Mouse (Mus musculus) liver, embryonic 11.5 days (tissue): ENCODE data around the gene Pdlim7. TPM values are rescaled to one million over a fixed set of nuclear protein-coding genes. Genes with fewer than 3 reads are reported as not detected.
A peak's percentile ranks its signal among the peaks of the same experiment; 100 is the strongest.

ENCODE experiments used
- ATAC-seq: fragments of 200-750 bp; cut with Nextera tagmentation; replicated peaks from 2 replicates; pipeline ENCODE4 v1.8.0; 2017; ENCODE audit warnings: moderate number of reproducible peaks, mild to moderate bottlenecking, moderate TSS enrichment, moderate library complexity; ENCODE audit not compliant: low FRiP score
- DNase-seq: peaks from one replicate; pipeline ENCODE4 v3.0.0-alpha.2; 2017; ENCODE audit warnings: low spot score
- H3K27ac ChIP-seq: fragments of 300-500 bp; sonication (generic); 2 replicates; pipeline ENCODE4 v1.5.1; 2014; ENCODE audit warnings: mild to moderate bottlenecking, low read depth, low read length, control low read depth
- H3K27me3 ChIP-seq: fragments of 300-500 bp; sonication (generic); replicated peaks from 2 replicates; pipeline ENCODE4 v1.6.1; 2014; ENCODE audit warnings: low read length, mixed read lengths; ENCODE audit not compliant: control insufficient read depth, insufficient read depth
- H3K36me3 ChIP-seq: fragments of 300-500 bp; sonication (generic); 2 replicates; pipeline ENCODE4 v1.6.1; 2014; ENCODE audit warnings: mild to moderate bottlenecking, low read length, moderate library complexity, mixed read lengths; ENCODE audit not compliant: control insufficient read depth, insufficient read depth
- H3K4me1 ChIP-seq: fragments of 300-500 bp; sonication (generic); replicated peaks from 2 replicates; pipeline ENCODE4 v1.6.1; 2014; ENCODE audit warnings: low read length, mixed read lengths; ENCODE audit not compliant: control insufficient read depth, insufficient read depth
- H3K4me2 ChIP-seq: fragments of 300-500 bp; sonication (generic); 2 replicates; pipeline ENCODE4 v1.6.1; 2014; ENCODE audit warnings: mild to moderate bottlenecking, control low read depth, moderate library complexity
- H3K4me3 ChIP-seq: fragments of 300-500 bp; sonication (generic); 2 replicates; pipeline ENCODE4 v1.5.1; 2014; ENCODE audit warnings: low read depth, low read length, control low read depth
- H3K9ac ChIP-seq: fragments of 300-500 bp; sonication (generic); 2 replicates; pipeline ENCODE4 v1.6.1; 2014; ENCODE audit warnings: low read depth, low read length, control low read depth
- H3K9me3 ChIP-seq: fragments of 300-500 bp; sonication (generic); 2 replicates; pipeline ENCODE4 v1.6.1; 2016; ENCODE audit warnings: low read length, inconsistent platforms, mixed read lengths; ENCODE audit not compliant: control insufficient read depth
- WGBS: fragments of 180-500 bp; shearing (Covaris S2); extraction: QIAGEN DNeasy Blood & Tissue Kit; methylation state at CpG from one replicate; pipeline ENCODE4 v1.1.7; 2014; 5-methylcytosine and 5-hydroxymethylcytosine counted together
- polyA plus RNA-seq: library from polyadenylated mRNA; unstranded; fragments of >200 nt; fragmentation: Nextera tagmentation; extraction: Ambion mirVana; gene quantifications from 2 replicates; pipeline ENCODE4 v1.2.1, GENCODE M21; 2014

The Pdlim7 gene
- polyA plus RNA-seq, 1 experiment from 2014 or later: 94.6 TPM

DNA sequence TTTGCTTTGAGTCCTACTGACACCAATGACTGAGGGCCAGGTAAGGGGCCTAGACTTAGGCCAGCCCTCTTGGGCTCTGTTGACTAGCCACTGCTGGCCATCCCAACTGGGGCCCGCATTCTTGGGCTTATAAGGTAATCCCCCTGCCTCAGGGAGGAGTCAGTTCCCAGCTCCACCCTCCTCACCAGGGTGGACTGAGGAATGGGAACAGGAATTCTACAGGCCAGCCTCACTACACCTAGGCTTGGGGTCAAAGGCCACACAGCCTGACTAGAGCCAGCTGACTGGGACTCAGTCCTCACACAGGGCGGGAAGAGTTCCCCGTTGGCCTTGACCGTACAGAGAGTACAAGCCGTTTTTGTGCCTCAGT is 2.0 kb downstream of the Pdlim7 start:
- ATAC-seq: no peak; the same call in 1 of the 2 replicates

DNA sequence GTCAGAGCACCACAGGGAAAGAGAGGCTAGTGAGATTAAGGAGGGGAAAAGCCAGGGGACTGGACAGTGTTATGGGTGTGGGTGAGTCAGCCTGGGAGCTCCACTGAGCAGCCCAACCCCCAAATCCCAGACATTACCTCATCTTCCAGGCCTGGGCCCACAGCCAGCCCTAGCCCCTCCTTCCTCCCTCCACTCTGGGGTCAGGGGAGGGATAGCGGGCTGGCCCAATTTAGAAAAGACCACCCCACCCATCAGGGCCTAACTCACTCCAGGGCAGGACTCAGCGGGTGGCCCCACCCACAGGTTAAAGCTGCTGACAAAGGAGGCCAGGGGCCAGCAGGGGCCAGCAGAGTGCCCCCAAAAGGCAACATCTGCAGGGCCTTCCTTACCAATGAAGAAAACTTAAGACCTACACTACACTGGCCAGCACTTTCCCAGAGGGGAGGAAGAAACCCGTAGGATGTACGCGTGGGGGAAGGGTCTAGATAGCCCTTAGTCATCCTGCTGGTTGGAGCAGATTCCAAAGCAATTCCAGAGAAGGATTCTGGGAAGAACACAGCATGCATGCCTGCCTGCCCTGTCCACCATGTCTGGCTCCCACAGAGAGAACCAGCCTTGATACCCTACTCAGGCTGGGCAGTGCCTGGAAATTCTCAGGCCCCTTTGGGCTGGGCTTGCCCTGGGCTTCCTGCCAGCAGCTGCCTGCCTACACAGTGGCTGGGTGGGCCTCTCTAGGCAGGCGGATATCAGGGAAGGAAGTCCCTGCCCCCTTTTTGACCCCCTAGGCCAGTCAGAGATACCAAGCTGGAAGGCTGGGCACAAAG is 2.6 kb downstream of the Pdlim7 start:
- Histone ChIP-seq H3K4me1 (peaks cover 29% of the 10 kb centered on the region), H3K4me2 (peak overlapping the region; percentile 97), H3K27me3 (peaks cover 4% of the 10 kb centered on the region; the same call in 1 of the 2 replicates), H3K4me3 (peak overlapping the region; percentile 72), H3K36me3 (peaks cover 18% of the 10 kb centered on the region; the same call in 1 of the 2 replicates), H3K9me3 (no peaks in the 10 kb centered on the region), H3K9ac (peak overlapping the region; percentile 38), H3K27ac (peak overlapping the region; percentile 81)
- DNase-seq (peak; percentile 74), ATAC-seq (peak; percentile 54)
- 13% methylated on average over 6 of the region's 6 CpGs for WGBS

More for the DNA sequence above, 2.0 kb downstream of the Pdlim7 start:
- Histone ChIP-seq H3K27me3 (peaks cover 4% of the 10 kb centered on the region; the same call in 1 of the 2 replicates), H3K9me3 (no peaks in the 10 kb centered on the region), H3K4me2 (peak overlapping the region; percentile 97), H3K4me1 (peaks cover 29% of the 10 kb centered on the region), H3K9ac (peak overlapping the region; percentile 38), H3K27ac (peak overlapping the region; percentile 81), H3K36me3 (peaks cover 12% of the 10 kb centered on the region; the same call in 1 of the 2 replicates), H3K4me3 (peak overlapping the region; percentile 72)
- WGBS: 29% methylated on average over 5 of the region's 5 CpGs
- DNase-seq: no peak

DNA sequence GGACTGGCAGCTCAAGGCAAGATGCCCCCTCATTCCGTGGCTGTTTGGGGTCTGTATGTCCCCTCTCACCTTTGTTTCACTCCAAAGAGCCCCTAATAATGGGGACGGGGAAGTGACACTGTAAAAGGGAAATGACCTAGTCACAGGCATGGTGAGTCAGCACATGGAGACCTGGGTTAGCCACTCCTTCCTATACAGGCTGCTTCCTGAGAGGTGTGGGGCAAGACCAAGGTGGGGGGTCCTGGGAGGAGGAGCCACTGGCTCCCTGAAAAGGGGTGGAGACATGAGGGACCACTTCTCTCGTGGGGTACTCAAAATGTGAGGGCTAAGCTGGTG is 3.2 kb downstream of the Pdlim7 start:
- H3K27me3 ChIP-seq: peaks cover 4% of the 10 kb centered on the region; the same call in 1 of the 2 replicates
- H3K4me1 ChIP-seq: peaks cover 29% of the 10 kb centered on the region
- WGBS: 34% methylated on average over 3 of the region's 3 CpGs
- peak overlapping the region; percentile 38; the same call in 1 of the 2 replicates for H3K9ac ChIP-seq
- ATAC-seq: no peak
- no peaks in the 10 kb centered on the region for H3K9me3 ChIP-seq
- H3K36me3 ChIP-seq: peaks cover 22% of the 10 kb centered on the region; the same call in 1 of the 2 replicates
- H3K4me2 ChIP-seq: peak overlapping the region; percentile 97
- peak overlapping the region; percentile 8; the same call in 1 of the 2 replicates for H3K4me3 ChIP-seq
- no peak for DNase-seq
- H3K27ac ChIP-seq: peak overlapping the region; percentile 81

DNA sequence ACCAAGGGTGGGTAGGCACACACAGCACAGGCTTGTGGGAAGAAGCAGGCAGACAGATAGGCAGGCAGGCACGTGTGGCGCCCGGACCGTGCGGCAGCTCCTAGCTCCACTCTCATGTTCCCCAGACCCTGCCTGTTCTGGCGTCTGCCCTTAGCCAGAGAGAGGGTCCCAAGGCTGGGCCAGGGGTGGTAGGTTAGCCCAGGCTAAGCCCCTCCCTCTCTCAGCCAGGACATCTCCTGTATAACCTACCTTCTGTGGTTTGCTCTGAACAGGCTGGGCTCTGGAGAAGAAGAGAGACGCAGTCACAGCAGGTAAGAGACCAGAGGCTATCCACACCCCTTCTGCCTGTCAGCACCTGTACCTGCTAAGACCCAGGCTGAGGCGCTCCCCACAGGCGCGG is 4.9 kb downstream of the Pdlim7 start:
- DNase-seq: no peak
- WGBS: 92% methylated on average over 10 of the region's 10 CpGs
- Histone ChIP-seq H3K9me3 (no peaks in the 10 kb centered on the region), H3K36me3 (peaks cover 24% of the 10 kb centered on the region), H3K4me3 (no peak overlapping the region), H3K9ac (no peak overlapping the region), H3K4me2 (no peak overlapping the region), H3K27me3 (no peaks in the 10 kb centered on the region), H3K4me1 (peaks cover 29% of the 10 kb centered on the region), H3K27ac (no peak overlapping the region)
- ATAC-seq: no peak

DNA sequence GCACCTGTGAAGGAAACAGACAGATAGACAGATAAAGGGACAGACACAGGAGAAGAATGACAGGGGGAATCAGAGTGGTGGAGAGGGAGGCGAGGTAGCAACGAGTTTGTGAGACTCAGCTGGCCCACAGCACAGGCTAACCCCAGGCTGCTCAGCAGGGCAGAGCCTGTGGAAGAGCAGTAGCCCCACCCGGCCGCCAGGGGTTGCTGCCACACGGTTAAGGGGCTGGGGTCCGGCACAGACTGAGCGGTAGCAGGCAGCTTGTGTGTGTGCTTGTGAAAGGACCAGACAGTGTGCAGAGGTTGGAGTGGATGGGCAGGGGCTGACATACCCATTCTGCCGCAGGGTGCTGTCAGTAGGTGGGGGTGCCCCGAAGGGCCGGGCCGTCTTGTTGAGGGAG is 5.6 kb downstream of the Pdlim7 start:
- H3K36me3 ChIP-seq: peaks cover 28% of the 10 kb centered on the region
- no peak overlapping the region for H3K9ac ChIP-seq
- no peak overlapping the region for H3K4me2 ChIP-seq
- no peak overlapping the region for H3K4me3 ChIP-seq
- no peaks in the 10 kb centered on the region for H3K27me3 ChIP-seq
- no peak for ATAC-seq
- DNase-seq: no peak
- 60% methylated on average over 11 of the region's 11 CpGs for WGBS
- peaks cover 29% of the 10 kb centered on the region for H3K4me1 ChIP-seq
- H3K9me3 ChIP-seq: no peaks in the 10 kb centered on the region
- no peak overlapping the region for H3K27ac ChIP-seq

DNA sequence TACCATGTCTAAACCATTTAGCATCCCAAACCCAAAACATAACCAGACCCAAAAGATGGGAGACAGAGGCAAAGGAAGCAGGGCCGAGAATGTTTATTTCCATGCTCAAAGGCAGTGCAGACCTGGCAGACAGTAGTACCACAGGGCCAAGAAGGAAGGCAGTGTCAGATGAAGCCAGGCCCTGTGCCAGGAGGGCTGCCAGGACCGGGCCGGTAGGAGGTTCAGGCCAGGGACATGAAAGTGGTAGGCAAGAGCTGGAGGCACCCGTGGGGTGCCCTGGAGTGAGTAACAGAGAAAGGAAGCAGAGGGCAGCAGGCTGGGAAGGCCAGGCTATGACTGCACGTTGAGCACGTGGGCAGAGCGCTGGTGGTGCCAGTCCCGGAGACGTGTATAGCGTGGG is 6.8 kb downstream of the Pdlim7 start:
- 91% methylated on average over 10 of the region's 10 CpGs for WGBS
- H3K36me3 ChIP-seq: peaks cover 28% of the 10 kb centered on the region

DNA sequence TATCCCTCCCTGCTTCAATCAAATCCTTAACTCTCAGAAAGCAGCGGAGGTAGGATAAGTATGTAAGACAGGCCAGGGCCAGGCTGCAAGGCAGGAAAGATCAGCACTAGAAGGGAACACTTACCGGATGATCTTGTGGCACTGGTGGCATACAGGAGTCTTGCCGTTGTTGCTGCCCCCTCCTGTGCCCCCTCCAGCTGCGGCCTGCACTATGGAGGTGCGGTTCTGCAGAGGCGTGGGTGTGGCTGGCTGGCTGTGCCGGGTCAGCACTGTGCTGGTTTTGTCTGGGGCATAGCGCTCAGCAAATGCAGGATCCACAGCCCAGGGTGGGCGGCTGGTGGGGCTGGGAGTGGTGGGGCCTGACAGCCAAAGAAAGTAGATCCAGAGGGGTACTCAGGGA is 7.7 kb downstream of the Pdlim7 start:
- no peak for ATAC-seq
- Histone ChIP-seq H3K4me3 (no peak overlapping the region), H3K36me3 (peaks cover 28% of the 10 kb centered on the region), H3K9ac (no peak overlapping the region), H3K4me2 (no peak overlapping the region), H3K4me1 (peaks cover 11% of the 10 kb centered on the region), H3K27me3 (no peaks in the 10 kb centered on the region), H3K27ac (no peak overlapping the region), H3K9me3 (no peaks in the 10 kb centered on the region)
- 91% methylated on average over 9 of the region's 9 CpGs for WGBS
- no peak for DNase-seq

More for the DNA sequence above, 6.8 kb downstream of the Pdlim7 start:
- Histone ChIP-seq H3K9ac (no peak overlapping the region), H3K27ac (no peak overlapping the region), H3K27me3 (no peaks in the 10 kb centered on the region), H3K9me3 (no peaks in the 10 kb centered on the region), H3K4me3 (no peak overlapping the region), H3K4me1 (peaks cover 20% of the 10 kb centered on the region), H3K4me2 (no peak overlapping the region)
- ATAC-seq: no peak
- DNase-seq: no peak

DNA sequence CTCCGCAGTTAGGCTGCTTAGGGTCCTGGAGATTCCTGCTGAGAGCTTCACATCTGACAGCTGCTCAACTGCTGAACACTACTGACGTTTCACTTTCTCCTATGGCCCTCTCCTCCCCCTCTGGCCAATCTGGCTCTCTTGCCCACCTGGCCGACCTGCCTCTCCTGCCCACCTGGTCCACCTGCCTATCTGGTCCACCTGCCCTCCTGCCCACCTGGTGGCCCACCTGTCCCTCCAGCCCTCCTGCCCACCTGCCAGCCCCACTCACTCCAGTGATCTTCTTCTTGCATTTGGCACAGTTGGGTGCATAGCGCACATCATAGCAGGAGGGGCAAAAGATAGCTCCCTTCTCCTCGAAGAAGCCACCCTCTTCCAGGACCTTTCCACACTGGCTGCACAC is 9.1 kb downstream of the Pdlim7 start:
- Histone ChIP-seq H3K9me3 (no peaks in the 10 kb centered on the region), H3K4me2 (no peak overlapping the region), H3K9ac (no peak overlapping the region), H3K27me3 (no peaks in the 10 kb centered on the region), H3K27ac (no peak overlapping the region), H3K4me1 (no peaks in the 10 kb centered on the region), H3K4me3 (no peak overlapping the region), H3K36me3 (peaks cover 26% of the 10 kb centered on the region)
- no peak for ATAC-seq
- DNase-seq: no peak
- 85% methylated on average over 5 of the region's 5 CpGs for WGBS

DNA sequence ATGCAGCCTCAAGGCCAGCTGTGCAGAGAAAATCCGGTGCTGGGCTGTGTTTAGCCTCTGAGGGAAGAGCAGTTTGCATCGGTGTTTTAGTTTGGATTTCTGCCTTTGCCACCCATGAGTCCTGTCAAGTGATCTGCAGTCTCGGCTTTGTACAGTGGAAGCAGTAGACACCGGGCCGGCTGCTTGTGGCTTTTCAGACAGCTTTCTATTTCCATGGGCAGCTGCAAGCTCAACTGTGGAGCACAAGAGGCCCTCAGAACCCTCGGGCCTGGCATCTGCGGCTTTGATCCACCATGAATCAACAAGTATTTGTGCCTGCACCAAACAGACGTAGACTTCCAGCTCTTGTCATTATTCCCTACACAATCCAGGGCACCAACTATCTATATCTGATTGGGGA is 11.1 kb downstream of the Pdlim7 start:
- Histone ChIP-seq H3K27me3 (no peaks in the 10 kb centered on the region), H3K27ac (no peak overlapping the region), H3K9ac (no peak overlapping the region), H3K9me3 (no peaks in the 10 kb centered on the region), H3K4me2 (no peak overlapping the region), H3K4me1 (no peaks in the 10 kb centered on the region), H3K4me3 (no peak overlapping the region), H3K36me3 (peaks cover 36% of the 10 kb centered on the region)
- DNase-seq (no peak), ATAC-seq (no peak)
- WGBS: 86% methylated on average over 8 of the region's 8 CpGs
